Comparison of ENCODE assay signal across 9 mouse cellular contexts in genomic region chr2:131063404-131063864, GRCm38 (mm10). TPM values are rescaled to one million over a fixed set of nuclear protein-coding genes. Genes with fewer than 3 reads are reported as not detected.
DNase-seq lines count a peak whose midpoint lies in the region; ATAC-seq and TF ChIP-seq lines count a peak whose summit lies in the region.
"Had no signal": no experiment of that assay in that cellular context is flagged by ENCODE, and none has a peak within 500 bp of the region (broad histone marks: within the 10 kb centered on the region; RNA-seq: fewer than 3 reads in every experiment).

TSS of gene Adam33 (minus strand) at chr2:131063814.

- no peak for DNase-seq in left cerebral cortex, adult 2 months (ENCODE audit: extremely low spot score in 1 of 2, low spot score in 2 of 2)
- no peak for DNase-seq in left cerebral cortex, adult 9 months (ENCODE audit: low spot score in 2 of 2)
- peak; percentile 33 for DNase-seq in embryo, embryonic 11 days
- no peak for DNase-seq in heart, postnatal 0 days (ENCODE audit: low spot score)
- DNase-seq in liver, postnatal 0 days = no peak
- no peak for DNase-seq in frontal cortex, postnatal 14 days (ENCODE audit: low spot score in 2 of 2)
- DNase-seq in cerebellum, postnatal 10 days = no peak
- DNase-seq in MN1 (ENCODE audit: low spot score) = no peak

- H3K9ac ChIP-seq in heart, postnatal 0 days (replicated peaks; ENCODE audit: low read depth, low read length) = 0 out of 2 replicates have a peak within 1 kb of the TSS, but pooled peaks have one; percentile 1
- no peak within 1 kb of the TSS for H3K9ac ChIP-seq in liver, postnatal 0 days (replicated peaks)

- H3K4me1 ChIP-seq in heart, postnatal 0 days (ENCODE audit: control insufficient read depth, insufficient read depth) = peaks cover 36% of the 10 kb centered on the region
- H3K4me1 ChIP-seq in liver, postnatal 0 days (ENCODE audit: insufficient read depth) = no peaks in the 10 kb centered on the region

- peak within 1 kb of the TSS; percentile 54 for H3K4me2 ChIP-seq in heart, postnatal 0 days (ENCODE audit: low read depth, low read length)
- peak within 1 kb of the TSS; percentile 15; the same call in 1 of the 2 replicates for H3K4me2 ChIP-seq in liver, postnatal 0 days (ENCODE audit: low read depth, low read length)

- no peak for TF ChIP-seq EP300 in heart, postnatal 0 days (IDR thresholded peaks at IDR 0.05; ENCODE audit: low read depth)
- no peak for TF ChIP-seq EP300 in liver, postnatal 0 days (IDR thresholded peaks at IDR 0.05; ENCODE audit: low read depth)

- peaks cover 24% of the 10 kb centered on the region; the same call in 1 of the 2 replicates for H3K27me3 ChIP-seq in heart, postnatal 0 days (ENCODE audit: control insufficient read depth, insufficient read depth, low read length)
- H3K27me3 ChIP-seq in liver, postnatal 0 days (ENCODE audit: insufficient read depth, low read length) = peaks cover 39% of the 10 kb centered on the region

- peak within 1 kb of the TSS; percentile 37 for H3K4me3 ChIP-seq in left cerebral cortex, adult 2 months
- peak within 1 kb of the TSS; percentile 36 for H3K4me3 ChIP-seq in heart, postnatal 0 days (ENCODE audit: low read depth, low read length)
- H3K4me3 ChIP-seq in liver, postnatal 0 days (ENCODE audit: low read depth, low read length) = no peak within 1 kb of the TSS
- H3K4me3 ChIP-seq: myocyte had no signal

- TF ChIP-seq CTCF in left cerebral cortex, adult 2 months (IDR thresholded peaks at IDR 0.05) = no peak
- TF ChIP-seq CTCF in heart, postnatal 0 days (IDR thresholded peaks at IDR 0.05; ENCODE audit: low read depth) = no peak
- TF ChIP-seq CTCF in liver, postnatal 0 days (IDR thresholded peaks at IDR 0.05; ENCODE audit: low read depth) = no peak

- no peak for ATAC-seq in heart, postnatal 0 days (ENCODE audit: insufficient read depth, low read depth)
- no peak for ATAC-seq in liver, postnatal 0 days

- no peak within 1 kb of the TSS for H3K27ac ChIP-seq in left cerebral cortex, adult 2 months
- H3K27ac ChIP-seq in heart, postnatal 0 days (ENCODE audit: low read depth) = no peak within 1 kb of the TSS
- no peak within 1 kb of the TSS for H3K27ac ChIP-seq in liver, postnatal 0 days (ENCODE audit: low read depth)

- intact Hi-C loops in left cerebral cortex, adult 2 months (cut with DNase I) = no loop called here

- WGBS in heart, postnatal 0 days = 4% methylated on average over 22 of the region's 27 CpGs
- 3% methylated on average over 19 of the region's 27 CpGs for WGBS in liver, postnatal 0 days (ENCODE audit: insufficient replicate concordance)

- no peaks in the 10 kb centered on the region for H3K36me3 ChIP-seq in heart, postnatal 0 days (replicated peaks; ENCODE audit: control insufficient read depth, insufficient read depth, low read length)
- H3K36me3 ChIP-seq in liver, postnatal 0 days (replicated peaks; ENCODE audit: insufficient read depth, low read length) = no peaks in the 10 kb centered on the region

- no peaks in the 10 kb centered on the region for H3K9me3 ChIP-seq in heart, postnatal 0 days (replicated peaks; ENCODE audit: control insufficient read depth, low read length)
- no peaks in the 10 kb centered on the region for H3K9me3 ChIP-seq in liver, postnatal 0 days (ENCODE audit: low read length)

RNA-seq across cellular contexts. Expression of gene Adam33, which starts in this region (rescaled TPM):
- total RNA-seq in left cerebral cortex, adult 2 months (2021) = 1 to 10 TPM; 8.9 to 9.6 TPM
- total RNA-seq in heart, postnatal 0 days (2014; rRNA removed; ENCODE audit: low replicate concordance) = 9.4 and 10.3 TPM in 2 replicates
- polyA plus RNA-seq in heart, postnatal 0 days (2015; fragmentation: Nextera tagmentation; extraction: Ambion mirVana) = 4.8 and 5.2 TPM in 2 replicates
- polyA plus RNA-seq in liver, postnatal 0 days (2015; fragmentation: Nextera tagmentation; extraction: Ambion mirVana) = 1.2 TPM in 2 replicates
